Mouse (Mus musculus) embryo, embryonic 11 days (tissue): ENCODE measurements around the gene Zbtb49.

Experiments used
- DNase-seq: peaks from one replicate; pipeline ENCODE4 v3.0.0-alpha.2; 2015

Gene Zbtb49

DNA sequence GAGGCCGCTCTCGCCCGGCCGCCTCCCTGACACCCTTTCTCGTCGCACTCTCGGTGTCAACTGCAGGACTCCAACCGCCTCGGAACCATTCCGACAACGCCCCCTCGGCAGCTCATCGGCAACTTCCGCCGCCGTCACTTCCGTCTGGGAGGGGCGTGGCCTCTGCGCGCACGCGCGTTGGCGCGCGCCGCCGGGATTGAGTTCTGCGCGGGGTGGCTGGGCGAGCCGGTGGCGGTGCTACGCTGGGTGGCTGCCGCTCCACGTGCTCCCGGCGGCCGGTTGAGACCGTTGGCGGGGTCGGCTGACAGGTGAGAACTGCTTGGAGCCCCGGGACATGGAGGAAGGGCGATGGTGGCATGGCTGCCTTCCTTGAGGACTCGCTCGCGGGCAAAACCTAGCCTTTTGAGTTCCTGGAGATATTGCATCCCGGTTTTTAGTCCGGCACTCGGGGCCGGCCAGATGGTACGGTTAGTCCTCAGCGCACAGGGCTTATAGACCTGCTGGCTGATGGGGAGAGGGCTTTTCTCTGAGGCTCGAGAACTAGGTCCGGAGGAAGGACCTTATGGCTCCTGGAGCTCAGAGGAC, at the start of gene Zbtb49, which contains the start of gene Lyar:
TSS of gene Zbtb49 (minus strand) at position 130 of the 585 bp plus-strand sequence.
TSS of gene Lyar (plus strand) at position 143 of the 585 bp plus-strand sequence.
- DNase-seq: peak; percentile 94

GRCm38 (mm10) chr5:38260107-38260682, 39.9 kb upstream of the Zbtb49 start, which contains the start of gene Tmem128:
Tmem128 (plus strand) TSS chr5:38260185.
- DNase-seq: peak; percentile 88

DNA sequence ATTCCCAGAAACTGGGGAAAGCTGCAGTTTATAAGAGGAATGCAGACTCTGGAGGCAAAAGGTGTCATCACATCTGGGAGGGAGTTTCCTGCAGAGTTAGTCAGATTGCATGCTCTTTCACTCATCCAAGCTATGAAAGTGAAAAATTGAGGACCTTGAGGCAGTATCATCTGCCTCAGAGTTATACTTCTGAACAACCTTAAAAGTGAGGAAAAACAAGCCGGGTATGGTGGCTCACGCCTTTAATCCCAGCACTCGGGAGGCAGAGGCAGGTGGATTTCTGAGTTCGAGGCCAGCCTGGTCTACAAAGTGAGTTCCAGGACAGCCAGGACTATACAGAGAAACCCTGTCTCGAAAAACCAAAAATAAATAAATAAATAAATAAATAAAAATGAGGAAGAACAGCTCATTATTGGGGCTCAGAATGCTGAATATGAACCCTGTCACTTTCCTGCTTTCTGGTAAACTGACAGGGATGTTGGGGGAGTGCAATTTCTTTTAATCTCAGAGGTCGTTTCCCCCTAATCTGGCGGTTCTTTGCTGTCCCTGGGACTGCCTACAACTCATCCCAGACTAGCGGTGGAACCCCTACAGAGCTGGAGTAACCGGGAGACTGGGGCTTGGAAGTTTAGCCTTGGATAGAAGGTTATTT, 39.3 kb upstream of the Zbtb49 start:
- DNase-seq: no peak

- no peak for DNase-seq
Measured at GRCm38 (mm10) chr5:38258773-38259146, 38.5 kb upstream of the Zbtb49 start.

- DNase-seq: peak; percentile 47
Measured at GRCm38 (mm10) chr5:38258034-38258772, 37.9 kb upstream of the Zbtb49 start.

GRCm38 (mm10) chr5:38256551-38256950, 36.3 kb upstream of the Zbtb49 start:
- DNase-seq: no peak

- DNase-seq: no peak
Measured at GRCm38 (mm10) chr5:38255644-38256043, 35.4 kb upstream of the Zbtb49 start.

GRCm38 (mm10) chr5:38255195-38255594, 34.9 kb upstream of the Zbtb49 start:
- DNase-seq: no peak

GRCm38 (mm10) chr5:38241966-38242365, 21.7 kb upstream of the Zbtb49 start:
- DNase-seq: no peak

GRCm38 (mm10) chr5:38241473-38241834, 21.2 kb upstream of the Zbtb49 start:
- DNase-seq: no peak

- DNase-seq: peak; percentile 61
Measured at GRCm38 (mm10) chr5:38240727-38241472, 20.6 kb upstream of the Zbtb49 start.

DNA sequence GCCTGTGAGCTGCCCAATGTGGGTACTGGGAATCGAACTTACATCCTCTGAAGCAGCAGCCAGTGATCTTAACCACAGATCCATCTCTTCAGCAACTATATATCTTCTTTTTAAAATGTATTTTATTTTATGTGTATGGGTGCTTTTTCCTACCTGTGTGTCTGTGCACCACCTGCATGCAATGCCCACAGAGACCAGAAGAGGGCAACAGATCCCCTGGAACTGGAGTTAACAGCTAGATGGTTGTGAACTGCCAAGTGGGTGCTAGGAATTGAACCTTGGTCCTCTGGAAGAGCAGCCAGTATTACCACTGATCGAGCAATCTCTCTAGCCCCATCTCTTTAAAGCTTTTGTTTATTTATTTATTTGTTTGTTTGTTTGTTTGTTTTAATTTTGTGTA, 16.4 kb upstream of the Zbtb49 start:
- no peak for DNase-seq

DNA sequence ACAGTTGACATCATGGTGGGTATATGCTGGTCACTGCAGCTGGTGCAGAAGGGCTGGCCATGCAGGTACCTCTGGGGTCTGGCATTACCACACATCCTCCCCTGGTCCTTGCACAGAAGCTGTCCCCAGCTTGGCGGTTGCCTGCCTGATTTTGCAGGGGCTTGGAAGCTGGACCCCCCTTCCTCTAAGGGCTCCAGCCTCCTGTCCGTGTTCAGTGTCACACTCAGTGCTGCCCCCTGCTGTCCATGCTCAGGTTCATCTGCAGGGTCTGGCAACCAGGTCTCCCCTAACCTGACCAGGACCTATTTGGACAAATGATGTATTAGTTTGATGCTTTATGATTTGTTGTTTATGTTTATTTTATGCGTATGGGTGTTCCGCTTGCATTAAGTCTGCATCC, 15.2 kb upstream of the Zbtb49 start:
- peak; percentile 63 for DNase-seq

DNA sequence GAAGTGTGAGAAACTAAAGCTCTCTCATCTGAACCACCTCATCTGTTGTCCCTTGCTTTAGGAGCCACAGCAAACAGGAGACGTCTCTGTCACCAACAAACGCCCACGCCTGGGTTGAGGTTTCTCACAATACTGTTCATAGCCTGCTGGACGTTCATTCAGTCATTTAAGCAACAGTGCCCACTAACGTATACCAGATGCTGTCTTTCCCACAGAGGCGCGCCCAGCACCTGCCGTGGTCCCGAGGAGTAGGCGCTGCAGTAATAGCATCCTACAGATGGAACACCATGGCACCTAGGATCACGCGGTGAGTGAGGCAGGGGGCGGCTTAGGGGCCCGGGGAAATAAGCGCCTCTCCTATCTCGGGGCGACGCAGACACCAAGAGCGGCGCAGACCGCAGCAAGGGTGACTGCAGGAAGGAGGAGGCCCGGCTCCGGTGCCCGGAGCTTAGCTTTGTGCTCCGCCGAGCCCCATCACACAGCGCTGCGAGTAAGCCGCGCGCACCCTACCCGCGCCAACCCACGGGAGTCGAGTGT, 418 bp downstream of the Zbtb49 start:
- DNase-seq: no peak

GRCm38 (mm10) chr5:38213009-38213408, 7.2 kb downstream of the Zbtb49 start:
- peak; percentile 13 for DNase-seq

GRCm38 (mm10) chr5:38211691-38212090, 8.6 kb downstream of the Zbtb49 start:
- no peak for DNase-seq

GRCm38 (mm10) chr5:38208985-38209384, 11.3 kb downstream of the Zbtb49 start:
- no peak for DNase-seq

GRCm38 (mm10) chr5:38205303-38205726, 14.9 kb downstream of the Zbtb49 start:
- DNase-seq: no peak

- no peak for DNase-seq
Measured at GRCm38 (mm10) chr5:38199686-38200085, 20.6 kb downstream of the Zbtb49 start.

DNA sequence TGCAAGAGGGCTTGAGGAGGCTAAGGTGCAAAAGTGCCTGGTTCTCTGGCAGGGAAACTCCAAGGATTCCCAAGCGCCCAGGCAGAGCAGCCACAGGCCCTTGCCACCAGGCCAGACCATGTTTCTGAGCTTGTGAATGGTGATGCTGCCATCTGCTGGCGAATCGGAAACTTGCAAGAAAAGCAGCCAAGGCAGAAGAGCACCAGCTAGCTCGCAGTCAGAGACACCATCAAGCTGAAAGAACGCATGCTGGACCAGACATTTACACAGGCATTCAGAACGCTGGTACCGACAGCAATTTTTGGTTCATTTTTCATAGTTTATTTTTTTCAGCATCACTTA, 22.8 kb downstream of the Zbtb49 start:
- DNase-seq: peak; percentile 88

DNA sequence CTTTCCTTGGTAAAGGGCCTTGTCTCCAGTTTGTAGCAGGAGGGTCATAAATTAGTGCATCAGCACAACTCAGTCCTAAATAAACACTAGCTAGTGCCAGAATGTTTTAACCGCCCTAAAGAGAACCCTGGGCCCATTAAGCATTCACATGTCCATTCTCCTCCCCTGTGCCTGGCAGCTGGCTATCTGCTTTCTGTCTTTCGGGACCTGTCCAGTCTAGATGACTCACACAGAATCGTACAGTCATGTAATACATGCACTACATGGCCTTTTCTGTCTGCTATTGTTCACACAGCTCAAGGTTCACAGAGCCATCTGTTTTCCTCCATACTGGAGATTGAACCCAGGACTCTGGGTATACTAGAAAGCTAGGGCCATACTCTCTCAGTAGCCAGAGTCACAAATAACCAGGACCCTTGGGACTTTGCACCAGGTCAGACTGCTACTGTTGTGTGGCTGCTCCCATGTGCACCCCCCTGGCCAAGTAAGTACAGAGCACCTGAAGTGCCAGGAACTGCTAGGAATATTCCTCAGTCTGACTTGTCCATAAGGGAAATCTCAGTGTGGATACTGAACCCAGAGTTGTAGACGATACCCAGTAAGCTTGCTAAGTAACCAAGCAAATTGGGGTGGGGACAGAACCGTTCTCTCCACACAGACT, 23.3 kb downstream of the Zbtb49 start:
- DNase-seq: no peak

DNA sequence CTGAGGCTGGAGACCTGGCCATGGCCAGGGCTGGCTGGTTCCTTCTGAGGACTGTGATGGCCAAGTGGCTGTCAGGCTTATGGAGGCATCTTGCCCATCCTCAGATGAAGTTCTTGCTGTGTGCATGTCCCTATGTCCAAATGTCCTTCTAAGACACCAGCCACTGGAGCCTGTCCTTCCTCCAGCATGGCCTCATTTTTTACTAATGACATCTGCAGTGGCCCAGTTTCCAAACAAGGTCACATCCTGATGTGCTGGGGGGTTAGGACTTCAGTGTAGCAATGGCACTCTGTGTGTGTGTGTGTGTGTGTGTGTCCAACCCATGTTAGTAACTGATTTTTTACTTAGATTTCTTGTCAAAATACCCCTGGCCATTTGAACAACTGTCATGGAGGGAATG, 24.3 kb downstream of the Zbtb49 start:
- DNase-seq: no peak
